Mouse (Mus musculus): ENCODE measurements at regions not wholly inside any gene's neighbourhood (a gene's known extent, or its start where the extent isn't known, plus 50 kb on each side); places are given as distances from the start of the nearest gene placed in this dataset.

- no peak for DNase-seq (ENCODE audit: low spot score in 2 of 2)
Observed at GRCm38 (mm10) chr14:106052585-106053551, 53.1 kb upstream of the Trim52 start.

All from cerebellum, postnatal 4 days (tissue).